Mouse (Mus musculus) megakaryocyte, embryonic 14.5 days (primary cell): ENCODE measurements at regions not wholly inside any gene's neighbourhood (a gene's known extent, or its start where the extent isn't known, plus 50 kb on each side); places are given as distances from the start of the nearest gene placed in this dataset.

ENCODE experiments used
- FLI1 ChIP-seq: IDR thresholded peaks from 2 replicates; pipeline ENCODE4 v1.6.1; 2012; ENCODE audit warnings: low read length, inconsistent platforms, mixed read lengths
- GATA1 ChIP-seq: IDR thresholded peaks from 3 replicates; pipeline ENCODE4 v1.6.1; 2012; ENCODE audit warnings: mixed read lengths, low read length, inconsistent platforms, borderline replicate concordance

- no peak for TF ChIP-seq GATA1
- TF ChIP-seq FLI1, result no peak
These were observed 137.7 kb upstream of the Fndc3a start for GRCm38 (mm10) chr14:72847466-72847865.
